Mouse (Mus musculus) intestine, embryonic 15.5 days (tissue): Measurements from ENCODE around the gene Nek6. TPM values are rescaled to one million over a fixed set of nuclear protein-coding genes. Genes with fewer than 3 reads are reported as not detected.

Source experiments
- polyA plus RNA-seq: library from polyadenylated mRNA; unstranded; fragments of >200 nt; fragmentation: Nextera tagmentation; extraction: Ambion mirVana; gene quantifications from 2 replicates; pipeline ENCODE4 v1.2.1, GENCODE M21; 2015

Gene Nek6
- polyA plus RNA-seq, 1 experiment from 2014 or later, result 102 TPM

Other genes starting within 250 kb of the Nek6 start
- gene Dennd1a, start 224.3 kb upstream of the Nek6 start, polyA plus RNA-seq, result 10.6 and 11.2 TPM in 2 replicates
- 0.09 and 0.44 TPM in 2 replicates for gene Lhx2, start 172.4 kb upstream of the Nek6 start, polyA plus RNA-seq
- gene Psmb7, start 132.4 kb downstream of the Nek6 start, polyA plus RNA-seq, result 243 and 247 TPM in 2 replicates
- gene Nr5a1, start 202.9 kb downstream of the Nek6 start, polyA plus RNA-seq, result 0.05 and 1.1 TPM in 2 replicates